Mouse (Mus musculus) testis, adult 2 months (tissue): ENCODE data around the gene Ctdsp1. TPM values are rescaled to one million over a fixed set of nuclear protein-coding genes. Genes with fewer than 3 reads are reported as not detected.

Source experiments
- H3K27ac ChIP-seq: fragments of 200-500 bp; 2 replicates; pipeline ENCODE4 v1.5.1; 2012; ENCODE audit warnings: low read depth, low read length; ENCODE audit not compliant: control insufficient read depth, insufficient read depth
- H3K27me3 ChIP-seq: fragments of 200-500 bp; 2 replicates; pipeline ENCODE4 v1.6.1; 2012; ENCODE audit warnings: mild to moderate bottlenecking, low read length, moderate library complexity; ENCODE audit not compliant: control insufficient read depth, insufficient read depth
- H3K36me3 ChIP-seq: fragments of 200-500 bp; 2 replicates; pipeline ENCODE4 v1.6.1; 2012; ENCODE audit warnings: mild to moderate bottlenecking, low read length; ENCODE audit not compliant: control insufficient read depth, insufficient read depth
- H3K4me1 ChIP-seq: fragments of 200-500 bp; 2 replicates; pipeline ENCODE4 v1.6.1; 2012; ENCODE audit warnings: low read length; ENCODE audit not compliant: control insufficient read depth, insufficient read depth
- H3K4me3 ChIP-seq: fragments of 200-500 bp; 2 replicates; pipeline ENCODE4 v1.5.1; 2012; ENCODE audit warnings: low read depth, mild to moderate bottlenecking, low read length, moderate library complexity, mixed read lengths; ENCODE audit not compliant: control insufficient read depth
- CTCF ChIP-seq: fragments of 200-500 bp; IDR thresholded peaks from 2 replicates; pipeline ENCODE4 v1.5.1; 2012; ENCODE audit warnings: low read depth, mild to moderate bottlenecking, inconsistent platforms, low read length, moderate library complexity; ENCODE audit not compliant: control insufficient read depth, insufficient read depth, insufficient replicate concordance
- POLR2A ChIP-seq: fragments of 200-500 bp; IDR thresholded peaks from 2 replicates; pipeline ENCODE4 v1.6.1; 2012; ENCODE audit warnings: low read depth, mild to moderate bottlenecking, inconsistent platforms, low read length, moderate library complexity; ENCODE audit not compliant: control insufficient read depth
- polyA plus RNA-seq: library from polyadenylated mRNA; depleted of rRNA; stranded (reverse); fragments of >200 nt; gene quantifications from 2 replicates; pipeline ENCODE4 v1.2.3, GENCODE M21; 2012

Gene Ctdsp1
- polyA plus RNA-seq, 1 experiment, result 12.1 TPM

- H3K4me1 ChIP-seq, result no peaks in the 10 kb centered on the region
- no peaks in the 10 kb centered on the region for H3K27me3 ChIP-seq
- TF ChIP-seq CTCF, result no peak
- TF ChIP-seq POLR2A, result no peak
- no peaks in the 10 kb centered on the region for H3K36me3 ChIP-seq
- H3K4me3 ChIP-seq, result no peak overlapping the region
- H3K27ac ChIP-seq, result no peak overlapping the region
These were observed 37.7 kb upstream of the Ctdsp1 start for GRCm38 (mm10) chr1:74353453-74354229.

GRCm38 (mm10) chr1:74357531-74357930, 33.8 kb upstream of the Ctdsp1 start:
- Histone ChIP-seq H3K27me3 (no peaks in the 10 kb centered on the region), H3K36me3 (no peaks in the 10 kb centered on the region), H3K4me1 (no peaks in the 10 kb centered on the region; the same call in 1 of the 2 replicates), H3K4me3 (no peak overlapping the region), H3K27ac (no peak overlapping the region)
- no peak for TF ChIP-seq POLR2A
- TF ChIP-seq CTCF, result no peak

- H3K36me3 ChIP-seq, result no peaks in the 10 kb centered on the region
- H3K4me3 ChIP-seq, result no peak overlapping the region
- TF ChIP-seq POLR2A (no peak), CTCF (no peak)
- peaks cover 2% of the 10 kb centered on the region for H3K4me1 ChIP-seq
- H3K27me3 ChIP-seq, result no peaks in the 10 kb centered on the region
- no peak overlapping the region for H3K27ac ChIP-seq
These were observed 31.3 kb upstream of the Ctdsp1 start for GRCm38 (mm10) chr1:74359952-74360517.

- Histone ChIP-seq H3K27ac (no peak within 1 kb of the TSS), H3K4me1 (peaks cover 2% of the 10 kb centered on the region), H3K4me3 (peak within 1 kb of the TSS; percentile 64), H3K27me3 (no peaks in the 10 kb centered on the region), H3K36me3 (no peaks in the 10 kb centered on the region)
- no peak for TF ChIP-seq CTCF
- TF ChIP-seq POLR2A, result no peak
These were observed 29.5 kb upstream of the Ctdsp1 start, which contains the start of gene Catip for GRCm38 (mm10) chr1:74361812-74362211. Gene Catip (plus strand): TSS chr1:74362108.

- no peak; the same call in 1 of the 2 replicates for TF ChIP-seq CTCF
- 0 out of 2 replicates have a peak, but pooled peaks have one; percentile 18 for TF ChIP-seq POLR2A
- H3K27ac ChIP-seq, result no peak overlapping the region
- no peaks in the 10 kb centered on the region for H3K27me3 ChIP-seq
- no peaks in the 10 kb centered on the region for H3K36me3 ChIP-seq
- H3K4me3 ChIP-seq, result peak overlapping the region; percentile 64
- H3K4me1 ChIP-seq, result peaks cover 2% of the 10 kb centered on the region
These were observed 28.7 kb upstream of the Ctdsp1 start for GRCm38 (mm10) chr1:74362325-74363229.

GRCm38 (mm10) chr1:74363437-74363836, 27.9 kb upstream of the Ctdsp1 start:
- peak overlapping the region; percentile 64 for H3K4me3 ChIP-seq
- H3K36me3 ChIP-seq, result no peaks in the 10 kb centered on the region
- no peaks in the 10 kb centered on the region for H3K27me3 ChIP-seq
- H3K27ac ChIP-seq, result no peak overlapping the region
- TF ChIP-seq CTCF (no peak), POLR2A (no peak)
- peaks cover 7% of the 10 kb centered on the region for H3K4me1 ChIP-seq

GRCm38 (mm10) chr1:74364270-74364669, 27.0 kb upstream of the Ctdsp1 start:
- Histone ChIP-seq H3K4me1 (peaks cover 7% of the 10 kb centered on the region), H3K27ac (no peak overlapping the region), H3K36me3 (no peaks in the 10 kb centered on the region), H3K27me3 (no peaks in the 10 kb centered on the region), H3K4me3 (no peak overlapping the region)
- TF ChIP-seq CTCF (no peak), POLR2A (no peak)
